Mouse (Mus musculus): Measurements from ENCODE around the gene Lrrc42. TPM values are rescaled to one million over a fixed set of nuclear protein-coding genes. Genes with fewer than 3 reads are reported as not detected.
A peak's percentile ranks its signal among the peaks of the same experiment; 100 is the strongest.

Lrrc42 gene
- total and polyA plus RNA-seq, 3 experiments = 8.6 to 48.9 TPM; not detected in 1

DNA sequence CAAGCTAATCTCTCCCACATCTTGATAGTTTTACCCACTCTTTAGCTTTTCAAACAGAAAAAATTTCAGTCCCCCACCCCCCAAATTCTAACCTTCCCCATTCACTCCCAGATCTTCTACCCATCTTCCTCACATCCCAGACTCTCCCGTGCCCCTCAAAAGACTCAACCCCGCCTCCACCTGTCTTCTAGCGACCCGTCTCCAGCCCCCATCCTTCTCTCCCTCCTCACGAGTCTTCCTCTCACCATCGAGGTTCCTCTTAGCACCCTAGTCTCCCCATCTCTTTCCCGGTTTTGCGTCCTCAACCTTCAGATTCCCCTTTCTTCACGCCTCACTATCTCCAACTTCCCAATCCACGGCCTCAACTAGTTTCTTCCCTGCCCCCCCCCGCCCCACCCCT is 810 bp downstream of the Lrrc42 start:
- Histone ChIP-seq H3K79me2 (ENCODE audit: control insufficient read depth, insufficient read depth, low read length, poor library complexity) (peaks cover 8% of the 10 kb centered on the region), H3K36me3 (ENCODE audit: control insufficient read depth in 1 of 2, insufficient read depth in 2 of 2, low read length in 2 of 2) (peaks cover 0 to 15% of the 10 kb centered on the region in 2 experiments; a peak in 2 of 4 replicates), H3K27me3 (ENCODE audit: control insufficient read depth in 1 of 2, insufficient read depth in 2 of 2, low read length in 2 of 2) (no peaks in the 10 kb centered on the region), H3K27ac (ENCODE audit: control insufficient read depth, low read depth, low read length) (no peak overlapping the region), H3K9ac (ENCODE audit: control insufficient read depth, low read depth, low read length, poor library complexity, severe bottlenecking) (peak overlapping the region; percentile 94), H3K4me1 (ENCODE audit: control insufficient read depth in 1 of 2, insufficient read depth in 2 of 2, low read length in 2 of 2) (peaks cover 12 to 15% of the 10 kb centered on the region in 2 experiments; a peak in 3 of 4 replicates), H3K4me3 (ENCODE audit: control insufficient read depth in 1 of 2, insufficient read depth in 1 of 2, low read depth in 2 of 2, low read length in 2 of 2) (peak overlapping the region; percentile 77 to 99), H3K9me3 (replicated peaks; ENCODE audit: insufficient read depth, low read length) (no peaks in the 10 kb centered on the region)
- TF ChIP-seq ETS1 (IDR thresholded peaks at IDR 0.05; ENCODE audit: low read depth, low read length) = no peak
- no peak for TF ChIP-seq RCOR1 (IDR thresholded peaks at IDR 0.05; ENCODE audit: low read depth, low read length)
- no peak for TF ChIP-seq ZKSCAN1 (IDR thresholded peaks at IDR 0.05; ENCODE audit: low read depth, low read length)
- no peak for TF ChIP-seq MEF2A (IDR thresholded peaks at IDR 0.05; ENCODE audit: extremely low read depth, insufficient replicate concordance, low read depth, low read length, poor library complexity, severe bottlenecking)
- no peak for TF ChIP-seq POLR2AphosphoS2 (IDR thresholded peaks at IDR 0.05; ENCODE audit: low read length)
- DNase-seq (ENCODE audit: low read depth, low spot score) = peak; percentile 33

DNA sequence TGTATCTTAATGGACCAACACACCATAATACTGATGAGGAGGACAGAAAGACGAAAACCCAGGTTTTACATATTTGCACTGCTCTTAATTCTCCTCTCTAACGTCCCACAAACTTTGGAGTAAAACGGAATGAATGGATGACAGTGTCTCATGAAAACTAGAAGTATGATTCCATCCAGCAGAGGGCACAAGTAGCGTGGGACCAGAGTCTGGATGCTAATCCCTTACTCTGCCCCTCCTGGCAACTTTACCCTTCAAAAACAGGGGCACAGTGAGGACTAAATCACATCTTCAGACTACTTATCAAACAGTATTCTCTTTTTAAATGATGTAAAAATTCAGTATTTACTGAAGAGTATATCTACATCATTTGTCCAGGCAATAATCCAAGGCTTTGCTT is 2.8 kb downstream of the Lrrc42 start:
- Histone ChIP-seq H3K36me3 (ENCODE audit: control insufficient read depth in 1 of 2, insufficient read depth in 2 of 2, low read length in 2 of 2) (peaks cover 2 to 15% of the 10 kb centered on the region in 2 experiments), H3K4me3 (ENCODE audit: control insufficient read depth in 1 of 2, insufficient read depth in 1 of 2, low read depth in 2 of 2, low read length in 2 of 2) (no peak overlapping the region), H3K27me3 (ENCODE audit: control insufficient read depth in 1 of 2, insufficient read depth in 2 of 2, low read length in 2 of 2) (no peaks in the 10 kb centered on the region), H3K4me1 (ENCODE audit: control insufficient read depth in 1 of 2, insufficient read depth in 2 of 2, low read length in 2 of 2) (peaks cover 14 to 15% of the 10 kb centered on the region in 2 experiments; a peak in 3 of 4 replicates), H3K79me2 (ENCODE audit: control insufficient read depth, insufficient read depth, low read length, poor library complexity) (peaks cover 8% of the 10 kb centered on the region), H3K9me3 (replicated peaks; ENCODE audit: insufficient read depth, low read length) (no peaks in the 10 kb centered on the region), H3K9ac (ENCODE audit: control insufficient read depth, low read depth, low read length, poor library complexity, severe bottlenecking) (no peak overlapping the region), H3K27ac (ENCODE audit: control insufficient read depth, low read depth, low read length) (no peak overlapping the region)
- TF ChIP-seq POLR2A (IDR thresholded peaks at IDR 0.05; ENCODE audit: control insufficient read depth in 1 of 2, insufficient read depth in 1 of 2, low read depth in 1 of 2, low read length in 2 of 2, poor library complexity in 1 of 2) (no peak), SMC3 (IDR thresholded peaks at IDR 0.05; ENCODE audit: low read depth, low read length) (peak; percentile 69), ELF1 (IDR thresholded peaks at IDR 0.05; ENCODE audit: low read depth, low read length) (no peak), GABPA (IDR thresholded peaks at IDR 0.05; ENCODE audit: low read depth, low read length) (no peak), TBP (IDR thresholded peaks at IDR 0.05; ENCODE audit: low read depth, low read length) (no peak), RAD21 (IDR thresholded peaks at IDR 0.05; ENCODE audit: low read depth, low read length) (peak; percentile 55), KAT2A (conservative IDR thresholded peaks at IDR 0.05; ENCODE audit: low read depth, low read length) (no peak), MAFK (IDR thresholded peaks at IDR 0.05; ENCODE audit: borderline replicate concordance, low read depth, low read length) (no peak), RCOR1 (IDR thresholded peaks at IDR 0.05; ENCODE audit: low read depth, low read length) (no peak), CHD2 (IDR thresholded peaks at IDR 0.05; ENCODE audit: low read length) (no peak), MYC (IDR thresholded peaks at IDR 0.05; ENCODE audit: low read depth, low read length) (no peak), CTCF (IDR thresholded peaks at IDR 0.05 in 2 of 3, conservative IDR thresholded peaks at IDR 0.05 in 1 of 3; ENCODE audit: control insufficient read depth in 1 of 3, insufficient read depth in 1 of 3, low read depth in 2 of 3, low read length in 3 of 3, poor library complexity in 1 of 3, severe bottlenecking in 1 of 3) (peak; percentile 41 to 73 (median 42)), MXI1 (IDR thresholded peaks at IDR 0.05; ENCODE audit: low read depth, low read length) (no peak), ZC3H11A (IDR thresholded peaks at IDR 0.05; ENCODE audit: low read depth, low read length) (peak; percentile 41)
- DNase-seq (ENCODE audit: low read depth, low spot score) = peak; percentile 56

Measured in MEL (cell line).